Mouse (Mus musculus) frontal cortex, postnatal 25 days (tissue): Measurements from ENCODE around the gene Rapgef3.

Experiments
- DNase-seq, 2 experiments: peaks; one replicate each; pipeline ENCODE4 v3.0.0; 2022; ENCODE audit warnings: low spot score in 2 of 2

The Rapgef3 gene

GRCm38 (mm10) chr15:97767280-97768186 is at the start of gene Rapgef3:
Rapgef3 (minus strand) TSS chr15:97767972.
- peak in 1 of 2 experiments; percentile 68 for DNase-seq

- DNase-seq = no peak
These were observed 48.6 kb upstream of the Rapgef3 start for GRCm38 (mm10) chr15:97816199-97816994.

- no peak for DNase-seq
These were observed 47.5 kb upstream of the Rapgef3 start for GRCm38 (mm10) chr15:97815254-97815653.

- no peak for DNase-seq
These were observed 46.9 kb upstream of the Rapgef3 start for GRCm38 (mm10) chr15:97814703-97815102.

- DNase-seq = no peak
These were observed 45.9 kb upstream of the Rapgef3 start for GRCm38 (mm10) chr15:97813452-97814204.

GRCm38 (mm10) chr15:97812875-97813274 is 45.1 kb upstream of the Rapgef3 start:
- no peak for DNase-seq

GRCm38 (mm10) chr15:97812126-97812525 is 44.4 kb upstream of the Rapgef3 start:
- peak in 1 of 2 experiments; percentile 60 for DNase-seq

- no peak for DNase-seq
These were observed 43.5 kb upstream of the Rapgef3 start for GRCm38 (mm10) chr15:97811307-97811706.

GRCm38 (mm10) chr15:97810399-97810798 is 42.6 kb upstream of the Rapgef3 start:
- no peak for DNase-seq

GRCm38 (mm10) chr15:97809942-97810341 is 42.2 kb upstream of the Rapgef3 start:
- DNase-seq = no peak

GRCm38 (mm10) chr15:97809206-97809605 is 41.4 kb upstream of the Rapgef3 start:
- DNase-seq = no peak

GRCm38 (mm10) chr15:97808532-97808931 is 40.8 kb upstream of the Rapgef3 start:
- DNase-seq = no peak

GRCm38 (mm10) chr15:97807867-97808266 is 40.1 kb upstream of the Rapgef3 start:
- DNase-seq = no peak

- no peak for DNase-seq
These were observed 34.8 kb upstream of the Rapgef3 start for GRCm38 (mm10) chr15:97802575-97802974.

GRCm38 (mm10) chr15:97801811-97802210 is 34.0 kb upstream of the Rapgef3 start:
- DNase-seq = no peak

- no peak for DNase-seq
These were observed 33.1 kb upstream of the Rapgef3 start for GRCm38 (mm10) chr15:97800853-97801252.

- no peak for DNase-seq
These were observed 31.7 kb upstream of the Rapgef3 start for GRCm38 (mm10) chr15:97799446-97799845.

GRCm38 (mm10) chr15:97798134-97798533 is 30.4 kb upstream of the Rapgef3 start:
- no peak for DNase-seq

GRCm38 (mm10) chr15:97796674-97797310 is 29.0 kb upstream of the Rapgef3 start:
- no peak for DNase-seq

GRCm38 (mm10) chr15:97795559-97796235 is 27.9 kb upstream of the Rapgef3 start:
- no peak for DNase-seq

GRCm38 (mm10) chr15:97794268-97794667 is 26.5 kb upstream of the Rapgef3 start:
- DNase-seq = no peak
